Mouse (Mus musculus): ENCODE data around the gene Rai1. TPM values are rescaled to one million over a fixed set of nuclear protein-coding genes. Genes with fewer than 3 reads are reported as not detected.

The Rai1 gene
- polyA plus RNA-seq, 1 experiment from 2014 or later = 36.0 TPM

- H3K9ac ChIP-seq (ENCODE audit: low read length) = no peak overlapping the region
- ATAC-seq (ENCODE audit: insufficient number of reproducible peaks, low FRiP score, low TSS enrichment, low read depth) (no peak), DNase-seq (ENCODE audit: low spot score) (no peak)
- no peaks in the 10 kb centered on the region for H3K9me3 ChIP-seq (ENCODE audit: control insufficient read depth, low read length)
- no peaks in the 10 kb centered on the region for H3K27me3 ChIP-seq (ENCODE audit: control insufficient read depth, insufficient read depth, low read length)
- no peaks in the 10 kb centered on the region for H3K4me1 ChIP-seq (ENCODE audit: control insufficient read depth, insufficient read depth, low read length)
- no peak overlapping the region for H3K4me2 ChIP-seq (ENCODE audit: low read depth, severe bottlenecking)
- H3K27ac ChIP-seq (replicated peaks; ENCODE audit: low read depth, low read length) = no peak overlapping the region
- H3K4me3 ChIP-seq (ENCODE audit: low read depth, low read length) = no peak overlapping the region
- H3K36me3 ChIP-seq (ENCODE audit: control insufficient read depth, insufficient read depth, low read length) = no peaks in the 10 kb centered on the region
Measured at GRCm38 (mm10) chr11:60068631-60069030, 36.2 kb upstream of the Rai1 start.

- Histone ChIP-seq H3K4me3 (ENCODE audit: low read depth, low read length) (no peak overlapping the region), H3K9me3 (ENCODE audit: control insufficient read depth, low read length) (no peaks in the 10 kb centered on the region), H3K36me3 (ENCODE audit: control insufficient read depth, insufficient read depth, low read length) (no peaks in the 10 kb centered on the region), H3K4me1 (ENCODE audit: control insufficient read depth, insufficient read depth, low read length) (no peaks in the 10 kb centered on the region), H3K9ac (ENCODE audit: low read length) (no peak overlapping the region), H3K27ac (replicated peaks; ENCODE audit: low read depth, low read length) (no peak overlapping the region), H3K27me3 (ENCODE audit: control insufficient read depth, insufficient read depth, low read length) (no peaks in the 10 kb centered on the region), H3K4me2 (ENCODE audit: low read depth, severe bottlenecking) (no peak overlapping the region)
- WGBS = 37% methylated on average over 8 of the region's 8 CpGs
- ATAC-seq (ENCODE audit: insufficient number of reproducible peaks, low FRiP score, low TSS enrichment, low read depth) (no peak), DNase-seq (ENCODE audit: low spot score) (peak; percentile 83)
Measured at GRCm38 (mm10) chr11:60070599-60070998, 34.2 kb upstream of the Rai1 start.

- no peaks in the 10 kb centered on the region for H3K27me3 ChIP-seq (ENCODE audit: control insufficient read depth, insufficient read depth, low read length)
- WGBS = 92% methylated on average over 6 of the region's 6 CpGs
- no peak for DNase-seq (ENCODE audit: low spot score)
- H3K9ac ChIP-seq (ENCODE audit: low read length) = no peak overlapping the region
- no peak for ATAC-seq (ENCODE audit: insufficient number of reproducible peaks, low FRiP score, low TSS enrichment, low read depth)
- no peaks in the 10 kb centered on the region for H3K4me1 ChIP-seq (ENCODE audit: control insufficient read depth, insufficient read depth, low read length)
- H3K4me3 ChIP-seq (ENCODE audit: low read depth, low read length) = no peak overlapping the region
- no peaks in the 10 kb centered on the region for H3K36me3 ChIP-seq (ENCODE audit: control insufficient read depth, insufficient read depth, low read length)
- no peak overlapping the region for H3K4me2 ChIP-seq (ENCODE audit: low read depth, severe bottlenecking)
- H3K9me3 ChIP-seq (ENCODE audit: control insufficient read depth, low read length) = no peaks in the 10 kb centered on the region
- H3K27ac ChIP-seq (replicated peaks; ENCODE audit: low read depth, low read length) = no peak overlapping the region
Measured at GRCm38 (mm10) chr11:60071221-60071620, 33.6 kb upstream of the Rai1 start.

GRCm38 (mm10) chr11:60073121-60073520, 31.7 kb upstream of the Rai1 start:
- Histone ChIP-seq H3K9me3 (ENCODE audit: control insufficient read depth, low read length) (no peaks in the 10 kb centered on the region), H3K9ac (ENCODE audit: low read length) (no peak overlapping the region), H3K27me3 (ENCODE audit: control insufficient read depth, insufficient read depth, low read length) (no peaks in the 10 kb centered on the region), H3K4me1 (ENCODE audit: control insufficient read depth, insufficient read depth, low read length) (no peaks in the 10 kb centered on the region), H3K27ac (replicated peaks; ENCODE audit: low read depth, low read length) (no peak overlapping the region), H3K4me3 (ENCODE audit: low read depth, low read length) (no peak overlapping the region), H3K36me3 (ENCODE audit: control insufficient read depth, insufficient read depth, low read length) (no peaks in the 10 kb centered on the region), H3K4me2 (ENCODE audit: low read depth, severe bottlenecking) (no peak overlapping the region)
- DNase-seq (ENCODE audit: low spot score) = no peak
- ATAC-seq (ENCODE audit: insufficient number of reproducible peaks, low FRiP score, low TSS enrichment, low read depth) = no peak

- Histone ChIP-seq H3K9ac (ENCODE audit: low read length) (no peak overlapping the region), H3K27me3 (ENCODE audit: control insufficient read depth, insufficient read depth, low read length) (no peaks in the 10 kb centered on the region), H3K4me3 (ENCODE audit: low read depth, low read length) (no peak overlapping the region), H3K4me1 (ENCODE audit: control insufficient read depth, insufficient read depth, low read length) (no peaks in the 10 kb centered on the region), H3K27ac (replicated peaks; ENCODE audit: low read depth, low read length) (no peak overlapping the region), H3K9me3 (ENCODE audit: control insufficient read depth, low read length) (no peaks in the 10 kb centered on the region), H3K36me3 (ENCODE audit: control insufficient read depth, insufficient read depth, low read length) (no peaks in the 10 kb centered on the region), H3K4me2 (ENCODE audit: low read depth, severe bottlenecking) (no peak overlapping the region)
- no peak for ATAC-seq (ENCODE audit: insufficient number of reproducible peaks, low FRiP score, low TSS enrichment, low read depth)
- no peak for DNase-seq (ENCODE audit: low spot score)
- 77% methylated on average over 15 of the region's 15 CpGs for WGBS
Measured at GRCm38 (mm10) chr11:60073936-60074502, 30.8 kb upstream of the Rai1 start.

GRCm38 (mm10) chr11:60076183-60076582, 28.6 kb upstream of the Rai1 start:
- ATAC-seq (ENCODE audit: insufficient number of reproducible peaks, low FRiP score, low TSS enrichment, low read depth) (no peak), DNase-seq (ENCODE audit: low spot score) (no peak)
- H3K27ac ChIP-seq (replicated peaks; ENCODE audit: low read depth, low read length) = no peak overlapping the region
- no peaks in the 10 kb centered on the region for H3K27me3 ChIP-seq (ENCODE audit: control insufficient read depth, insufficient read depth, low read length)
- no peak overlapping the region for H3K4me2 ChIP-seq (ENCODE audit: low read depth, severe bottlenecking)
- no peaks in the 10 kb centered on the region for H3K4me1 ChIP-seq (ENCODE audit: control insufficient read depth, insufficient read depth, low read length)
- no peaks in the 10 kb centered on the region for H3K36me3 ChIP-seq (ENCODE audit: control insufficient read depth, insufficient read depth, low read length)
- WGBS = 91% methylated on average over 3 of the region's 3 CpGs
- H3K9me3 ChIP-seq (ENCODE audit: control insufficient read depth, low read length) = no peaks in the 10 kb centered on the region
- no peak overlapping the region for H3K4me3 ChIP-seq (ENCODE audit: low read depth, low read length)
- H3K9ac ChIP-seq (ENCODE audit: low read length) = no peak overlapping the region

- peak; percentile 74 for DNase-seq (ENCODE audit: low spot score)
Measured at GRCm38 (mm10) chr11:60076790-60077189, 28.0 kb upstream of the Rai1 start.

GRCm38 (mm10) chr11:60084589-60084988, 20.2 kb upstream of the Rai1 start:
- H3K27me3 ChIP-seq (ENCODE audit: control insufficient read depth, insufficient read depth, low read length) = no peaks in the 10 kb centered on the region
- H3K27ac ChIP-seq (replicated peaks; ENCODE audit: low read depth, low read length) = no peak overlapping the region
- no peak for ATAC-seq (ENCODE audit: insufficient number of reproducible peaks, low FRiP score, low TSS enrichment, low read depth)
- DNase-seq (ENCODE audit: low spot score) = peak; percentile 75
- no peak overlapping the region for H3K4me3 ChIP-seq (ENCODE audit: low read depth, low read length)
- no peak overlapping the region for H3K4me2 ChIP-seq (ENCODE audit: low read depth, severe bottlenecking)
- no peaks in the 10 kb centered on the region for H3K36me3 ChIP-seq (ENCODE audit: control insufficient read depth, insufficient read depth, low read length)
- WGBS = 46% methylated on average over 2 of the region's 2 CpGs
- no peaks in the 10 kb centered on the region for H3K4me1 ChIP-seq (ENCODE audit: control insufficient read depth, insufficient read depth, low read length)
- no peak overlapping the region for H3K9ac ChIP-seq (ENCODE audit: low read length)
- no peaks in the 10 kb centered on the region for H3K9me3 ChIP-seq (ENCODE audit: control insufficient read depth, low read length)

More at GRCm38 (mm10) chr11:60076790-60077189, 28.0 kb upstream of the Rai1 start:
- no peak for ATAC-seq (ENCODE audit: insufficient number of reproducible peaks, low FRiP score, low TSS enrichment, low read depth)
- H3K27ac ChIP-seq (replicated peaks; ENCODE audit: low read depth, low read length) = no peak overlapping the region
- 11% methylated on average over 4 of the region's 4 CpGs for WGBS
- no peak overlapping the region for H3K4me2 ChIP-seq (ENCODE audit: low read depth, severe bottlenecking)
- H3K4me3 ChIP-seq (ENCODE audit: low read depth, low read length) = no peak overlapping the region
- no peaks in the 10 kb centered on the region for H3K4me1 ChIP-seq (ENCODE audit: control insufficient read depth, insufficient read depth, low read length)
- no peaks in the 10 kb centered on the region for H3K36me3 ChIP-seq (ENCODE audit: control insufficient read depth, insufficient read depth, low read length)
- no peaks in the 10 kb centered on the region for H3K9me3 ChIP-seq (ENCODE audit: control insufficient read depth, low read length)
- no peak overlapping the region for H3K9ac ChIP-seq (ENCODE audit: low read length)
- H3K27me3 ChIP-seq (ENCODE audit: control insufficient read depth, insufficient read depth, low read length) = no peaks in the 10 kb centered on the region

GRCm38 (mm10) chr11:60086676-60087075, 18.1 kb upstream of the Rai1 start:
- DNase-seq (ENCODE audit: low spot score) (no peak), ATAC-seq (ENCODE audit: insufficient number of reproducible peaks, low FRiP score, low TSS enrichment, low read depth) (no peak)
- WGBS = 83% methylated on average over 1 of the region's 1 CpGs
- Histone ChIP-seq H3K9ac (ENCODE audit: low read length) (no peak overlapping the region), H3K27ac (replicated peaks; ENCODE audit: low read depth, low read length) (no peak overlapping the region), H3K4me1 (ENCODE audit: control insufficient read depth, insufficient read depth, low read length) (no peaks in the 10 kb centered on the region), H3K36me3 (ENCODE audit: control insufficient read depth, insufficient read depth, low read length) (no peaks in the 10 kb centered on the region), H3K4me3 (ENCODE audit: low read depth, low read length) (no peak overlapping the region), H3K4me2 (ENCODE audit: low read depth, severe bottlenecking) (no peak overlapping the region), H3K27me3 (ENCODE audit: control insufficient read depth, insufficient read depth, low read length) (no peaks in the 10 kb centered on the region), H3K9me3 (ENCODE audit: control insufficient read depth, low read length) (no peaks in the 10 kb centered on the region)

All from limb, embryonic 11.5 days (tissue).